Comparison of ENCODE assay signal across 8 mouse cellular contexts in genomic region chr13:99642301-99642700, GRCm38 (mm10).
DNase-seq lines count a peak whose midpoint lies in the region; ATAC-seq lines count a peak whose summit lies in the region.
"Had no signal": no experiment of that assay in that cellular context is flagged by ENCODE, and none has a peak within 500 bp of the region (broad histone marks: within the 10 kb centered on the region; RNA-seq: fewer than 3 reads in every experiment).

No protein-coding gene starts in this region.

- WGBS in embryonic facial prominence, embryonic 15.5 days, result 42% methylated on average over 5 of the region's 5 CpGs

- H3K36me3 ChIP-seq in embryonic facial prominence, embryonic 15.5 days, result no peaks in the 10 kb centered on the region

- ATAC-seq in embryonic facial prominence, embryonic 15.5 days (ENCODE audit: insufficient number of reproducible peaks, low FRiP score, low TSS enrichment, low read depth), result 0 out of 2 replicates have a peak, but pooled peaks have one; percentile 41

- no peak overlapping the region for H3K4me3 ChIP-seq in embryonic facial prominence, embryonic 15.5 days (replicated peaks)

- H3K4me1 ChIP-seq in embryonic facial prominence, embryonic 15.5 days, result peaks cover 15% of the 10 kb centered on the region

- H3K9me3 ChIP-seq in embryonic facial prominence, embryonic 15.5 days (replicated peaks), result no peaks in the 10 kb centered on the region

- intact Hi-C loops in heart, postnatal 25 days (cut with DNase I), result no loop called here

- H3K27me3 ChIP-seq in embryonic facial prominence, embryonic 15.5 days, result no peaks in the 10 kb centered on the region

- H3K4me2 ChIP-seq in embryonic facial prominence, embryonic 15.5 days (replicated peaks), result no peak overlapping the region

- peak; percentile 79 for DNase-seq in adrenal gland, adult 2 months
- peak; percentile 65 for DNase-seq in adrenal gland, postnatal 25 days
- DNase-seq in heart, postnatal 25 days (ENCODE audit: low spot score), result peak; percentile 22
- no peak for DNase-seq in urinary bladder, postnatal 10 days (ENCODE audit: low spot score)
- no peak for DNase-seq in layer of hippocampus, adult 8-10 months (ENCODE audit: low spot score in 2 of 2)
- no peak for DNase-seq in kidney, adult 11 months

- H3K9ac ChIP-seq in embryonic facial prominence, embryonic 15.5 days, result no peak overlapping the region

- peak overlapping the region; percentile 80; the same call in 1 of the 2 replicates for H3K27ac ChIP-seq in embryonic facial prominence, embryonic 15.5 days (replicated peaks)
- H3K27ac ChIP-seq: macrophage had no signal

Comparison
In these comparisons a context has a peak if more than half of its experiments do, and no peak if none do; other contexts are left out.
1. DNase-seq: peak in adrenal gland, adult 2 months (single experiment), adrenal gland, postnatal 25 days (single experiment) and heart, postnatal 25 days (single experiment); none in urinary bladder, postnatal 10 days (single experiment), layer of hippocampus, adult 8-10 months (0 of 2) and kidney, adult 11 months (single experiment).